7 mouse cellular contexts compared by ENCODE assay signal in genomic region chr7:45304869-45305268, GRCm38 (mm10). TPM values are rescaled to one million over a fixed set of nuclear protein-coding genes. Genes with fewer than 3 reads are reported as not detected.
A peak's percentile ranks its signal among the peaks of the same experiment; 100 is the strongest.
DNase-seq lines count a peak whose midpoint lies in the region; ATAC-seq lines count a peak whose summit lies in the region.

No protein-coding gene starts in this region.

- DNase-seq in lung, postnatal 10 days, result no peak
- DNase-seq in forebrain, embryonic 11.5 days (ENCODE audit: low spot score), result no peak
- DNase-seq in limb, embryonic 11.5 days (ENCODE audit: low spot score), result no peak
- DNase-seq in right cerebral cortex, postnatal 4 days, result no peak
- no peak for DNase-seq in natural killer cell, adult 2 months (ENCODE audit: low spot score in 2 of 2)

- WGBS in lung, embryonic 16.5 days, result 27% methylated on average over 11 of the region's 13 CpGs
- whole genome bisulfite sequencing in forebrain, embryonic 11.5 days, result 11% methylated on average over 12 of the region's 13 CpGs
- 15% methylated on average over 11 of the region's 13 CpGs for WGBS in limb, embryonic 11.5 days
- WGBS in stomach, embryonic 16.5 days, result 31% methylated on average over 12 of the region's 13 CpGs

- no peak overlapping the region for H3K27ac ChIP-seq in lung, embryonic 16.5 days (ENCODE audit: low read length)
- H3K27ac ChIP-seq in forebrain, embryonic 11.5 days (ENCODE audit: low read depth, low read length), result no peak overlapping the region
- 0 out of 2 replicates have a peak overlapping the region, but pooled peaks have one; percentile 14 for H3K27ac ChIP-seq in limb, embryonic 11.5 days (replicated peaks; ENCODE audit: low read depth, low read length)
- H3K27ac ChIP-seq in stomach, embryonic 16.5 days (ENCODE audit: low read length), result no peak overlapping the region

- ATAC-seq in lung, embryonic 16.5 days (ENCODE audit: low read depth), result peak; percentile 18; the same call in 1 of the 2 replicates
- 0 out of 2 replicates have a peak, but pooled peaks have one; percentile 15 for ATAC-seq in forebrain, embryonic 11.5 days (replicated peaks; ENCODE audit: low FRiP score)
- ATAC-seq in limb, embryonic 11.5 days (ENCODE audit: insufficient number of reproducible peaks, low FRiP score, low TSS enrichment, low read depth), result no peak
- no peak for ATAC-seq in stomach, embryonic 16.5 days (ENCODE audit: insufficient read depth, low FRiP score)

- H3K4me3 ChIP-seq in lung, embryonic 16.5 days (ENCODE audit: low read length), result peak overlapping the region; percentile 17; the same call in 1 of the 2 replicates
- H3K4me3 ChIP-seq in forebrain, embryonic 11.5 days (ENCODE audit: low read depth, low read length), result peak overlapping the region; percentile 11; the same call in 1 of the 2 replicates
- peak overlapping the region; percentile 8; the same call in 1 of the 2 replicates for H3K4me3 ChIP-seq in limb, embryonic 11.5 days (ENCODE audit: low read depth, low read length)
- no peak overlapping the region for H3K4me3 ChIP-seq in stomach, embryonic 16.5 days (replicated peaks; ENCODE audit: low read length)

- no peaks in the 10 kb centered on the region for H3K9me3 ChIP-seq in lung, embryonic 16.5 days (ENCODE audit: control insufficient read depth, low read length)
- H3K9me3 ChIP-seq in forebrain, embryonic 11.5 days (ENCODE audit: control insufficient read depth, low read length), result no peaks in the 10 kb centered on the region
- no peaks in the 10 kb centered on the region for H3K9me3 ChIP-seq in limb, embryonic 11.5 days (ENCODE audit: control insufficient read depth, low read length)
- no peaks in the 10 kb centered on the region for H3K9me3 ChIP-seq in stomach, embryonic 16.5 days (replicated peaks; ENCODE audit: control insufficient read depth, low read length)

- no peaks in the 10 kb centered on the region for H3K27me3 ChIP-seq in lung, embryonic 16.5 days (ENCODE audit: control insufficient read depth, insufficient read depth, low read depth, low read length)
- no peaks in the 10 kb centered on the region for H3K27me3 ChIP-seq in forebrain, embryonic 11.5 days (ENCODE audit: control insufficient read depth, insufficient read depth, low read length)
- no peaks in the 10 kb centered on the region for H3K27me3 ChIP-seq in limb, embryonic 11.5 days (ENCODE audit: control insufficient read depth, insufficient read depth, low read length)
- H3K27me3 ChIP-seq in stomach, embryonic 16.5 days (ENCODE audit: control insufficient read depth, insufficient read depth, low read length), result no peaks in the 10 kb centered on the region

- H3K36me3 ChIP-seq in lung, embryonic 16.5 days (ENCODE audit: control insufficient read depth, insufficient read depth, low read length), result peaks cover 3% of the 10 kb centered on the region; the same call in 1 of the 2 replicates
- no peaks in the 10 kb centered on the region for H3K36me3 ChIP-seq in forebrain, embryonic 11.5 days (ENCODE audit: control insufficient read depth, insufficient read depth, low read length)
- no peaks in the 10 kb centered on the region for H3K36me3 ChIP-seq in limb, embryonic 11.5 days (ENCODE audit: control insufficient read depth, insufficient read depth, low read length)
- H3K36me3 ChIP-seq in stomach, embryonic 16.5 days (ENCODE audit: control insufficient read depth, insufficient read depth, low read length), result no peaks in the 10 kb centered on the region

- H3K4me2 ChIP-seq in lung, embryonic 16.5 days (ENCODE audit: low read depth, low read length), result peak overlapping the region; percentile 30
- peak overlapping the region; percentile 47 for H3K4me2 ChIP-seq in forebrain, embryonic 11.5 days (ENCODE audit: low read depth, low read length, severe bottlenecking)
- peak overlapping the region; percentile 36; the same call in 1 of the 2 replicates for H3K4me2 ChIP-seq in limb, embryonic 11.5 days (ENCODE audit: low read depth, severe bottlenecking)
- 0 out of 2 replicates have a peak overlapping the region, but pooled peaks have one; percentile 11 for H3K4me2 ChIP-seq in stomach, embryonic 16.5 days (ENCODE audit: low read depth, low read length)

- H3K9ac ChIP-seq in lung, embryonic 16.5 days (ENCODE audit: low read length), result no peak overlapping the region; the same call in 1 of the 2 replicates
- peak overlapping the region; percentile 12; the same call in 1 of the 2 replicates for H3K9ac ChIP-seq in forebrain, embryonic 11.5 days (ENCODE audit: low read length)
- H3K9ac ChIP-seq in limb, embryonic 11.5 days (ENCODE audit: low read length), result peak overlapping the region; percentile 17; the same call in 1 of the 2 replicates
- peak overlapping the region; percentile 47; the same call in 1 of the 2 replicates for H3K9ac ChIP-seq in stomach, embryonic 16.5 days (ENCODE audit: low read length)

- no peaks in the 10 kb centered on the region; the same call in 1 of the 2 replicates for H3K4me1 ChIP-seq in lung, embryonic 16.5 days (replicated peaks; ENCODE audit: control insufficient read depth, insufficient read depth, low read length)
- peaks cover 2% of the 10 kb centered on the region; the same call in 1 of the 2 replicates for H3K4me1 ChIP-seq in forebrain, embryonic 11.5 days (replicated peaks; ENCODE audit: control insufficient read depth, insufficient read depth, low read length)
- H3K4me1 ChIP-seq in limb, embryonic 11.5 days (ENCODE audit: control insufficient read depth, insufficient read depth, low read length), result peaks cover 9% of the 10 kb centered on the region
- peaks cover 5% of the 10 kb centered on the region; the same call in 1 of the 2 replicates for H3K4me1 ChIP-seq in stomach, embryonic 16.5 days (ENCODE audit: control insufficient read depth, insufficient read depth, low read length)

RNA-seq across cellular contexts. Expression of gene Slc6a21, which starts 27.6 kb away (rescaled TPM):
- polyA plus RNA-seq in lung, embryonic 16.5 days (2015; fragmentation: Nextera tagmentation; extraction: Ambion mirVana), result not detected in 2 replicates
- not detected in 2 replicates for polyA plus RNA-seq in forebrain, embryonic 11.5 days (2014; fragmentation: Nextera tagmentation; extraction: Ambion mirVana)
- not detected in 2 replicates for polyA plus RNA-seq in limb, embryonic 11.5 days (2014; fragmentation: Nextera tagmentation; extraction: Ambion mirVana)
- polyA plus RNA-seq in stomach, embryonic 16.5 days (2015; fragmentation: Nextera tagmentation; extraction: Ambion mirVana), result not detected in 2 replicates

RNA-seq across cellular contexts. Expression of gene Trpm4, which starts 28.7 kb away (rescaled TPM):
- 19.6 and 25.0 TPM in 2 replicates for polyA plus RNA-seq in lung, embryonic 16.5 days (2015; fragmentation: Nextera tagmentation; extraction: Ambion mirVana)
- polyA plus RNA-seq in forebrain, embryonic 11.5 days (2014; fragmentation: Nextera tagmentation; extraction: Ambion mirVana), result 5.6 and 6.8 TPM in 2 replicates
- 6.7 and 8.9 TPM in 2 replicates for polyA plus RNA-seq in limb, embryonic 11.5 days (2014; fragmentation: Nextera tagmentation; extraction: Ambion mirVana)
- 30.1 and 32.2 TPM in 2 replicates for polyA plus RNA-seq in stomach, embryonic 16.5 days (2015; fragmentation: Nextera tagmentation; extraction: Ambion mirVana)

RNA-seq across cellular contexts. Expression of gene Hrc, which starts 30.2 kb away (rescaled TPM):
- polyA plus RNA-seq in lung, embryonic 16.5 days (2015; fragmentation: Nextera tagmentation; extraction: Ambion mirVana), result 1.8 and 2.0 TPM in 2 replicates
- polyA plus RNA-seq in forebrain, embryonic 11.5 days (2014; fragmentation: Nextera tagmentation; extraction: Ambion mirVana), result not detected in 2 replicates
- 0.52 and 0.83 TPM in 2 replicates for polyA plus RNA-seq in limb, embryonic 11.5 days (2014; fragmentation: Nextera tagmentation; extraction: Ambion mirVana)
- 1.0 and 3.1 TPM in 2 replicates for polyA plus RNA-seq in stomach, embryonic 16.5 days (2015; fragmentation: Nextera tagmentation; extraction: Ambion mirVana)

Comparison
In these comparisons a context has a peak if more than half of its experiments do, and no peak if none do; other contexts are left out.
1. ATAC-seq: peak in lung, embryonic 16.5 days (single experiment) and forebrain, embryonic 11.5 days (single experiment); none in limb, embryonic 11.5 days (single experiment) and stomach, embryonic 16.5 days (single experiment).
2. Peak in every context shown above with its lines, with median percentiles within 50 percentile points of each other: H3K4me2 ChIP-seq.